Mouse (Mus musculus) kidney, embryonic 16.5 days (tissue): ENCODE data around the gene Slc43a1. TPM values are rescaled to one million over a fixed set of nuclear protein-coding genes. Genes with fewer than 3 reads are reported as not detected.

Source experiments
- polyA plus RNA-seq: library from polyadenylated mRNA; unstranded; fragments of >200 nt; fragmentation: Nextera tagmentation; extraction: Ambion mirVana; gene quantifications from 2 replicates; pipeline ENCODE4 v1.2.1, GENCODE M21; 2015

The Slc43a1 gene
- polyA plus RNA-seq, 1 experiment from 2014 or later, result 15.6 TPM

Other genes with a start within 250 kb of the Slc43a1 start
- gene Ctnnd1, start 188.1 kb upstream of the Slc43a1 start, polyA plus RNA-seq, result 55.7 and 59.3 TPM in 2 replicates
- 0.14 and 0.22 TPM in 2 replicates for gene Btbd18, start 179.8 kb upstream of the Slc43a1 start, polyA plus RNA-seq
- 304 and 332 TPM in 2 replicates for gene Selenoh, start 168.1 kb upstream of the Slc43a1 start, polyA plus RNA-seq
- gene Gm28635, start 160.8 kb upstream of the Slc43a1 start, polyA plus RNA-seq, result not detected in 2 replicates
- gene Med19, start 160.4 kb upstream of the Slc43a1 start, polyA plus RNA-seq, result 39.2 and 42.6 TPM in 2 replicates
- 202 and 216 TPM in 2 replicates for gene Tmx2, start 159.7 kb upstream of the Slc43a1 start, polyA plus RNA-seq
- 30.4 and 30.6 TPM in 2 replicates for gene Zdhhc5, start 123.7 kb upstream of the Slc43a1 start, polyA plus RNA-seq
- 31.1 and 32.1 TPM in 2 replicates for gene Clp1, start 111.5 kb upstream of the Slc43a1 start, polyA plus RNA-seq
- 5.4 and 9.4 TPM in 2 replicates for gene Ypel4, start 104.8 kb upstream of the Slc43a1 start, polyA plus RNA-seq
- 9.8 and 10.9 TPM in 2 replicates for gene Gm19426, start 95.2 kb upstream of the Slc43a1 start, polyA plus RNA-seq
- 115 and 119 TPM in 2 replicates for gene Serping1, start 63.4 kb upstream of the Slc43a1 start, polyA plus RNA-seq
- 44.0 and 46.9 TPM in 2 replicates for gene Ube2l6, start 40.0 kb upstream of the Slc43a1 start, polyA plus RNA-seq
- gene Smtnl1, start 16.2 kb upstream of the Slc43a1 start, polyA plus RNA-seq, result 0.19 and 0.26 TPM in 2 replicates
- gene Timm10, start 11.9 kb upstream of the Slc43a1 start, polyA plus RNA-seq, result 60.1 and 66.6 TPM in 2 replicates
- gene Rtn4rl2, start 47.9 kb downstream of the Slc43a1 start, polyA plus RNA-seq, result 1.0 and 1.5 TPM in 2 replicates
- 57.4 and 58.0 TPM in 2 replicates for gene Slc43a3, start 97.7 kb downstream of the Slc43a1 start, polyA plus RNA-seq
- 0.36 TPM in 1 of 2 replicates, not detected in the other for gene Prg2, start 141.6 kb downstream of the Slc43a1 start, polyA plus RNA-seq
- not detected in 2 replicates for gene Prg3, start 149.4 kb downstream of the Slc43a1 start, polyA plus RNA-seq
- 316 and 329 TPM in 2 replicates for gene Ssrp1, start 198.4 kb downstream of the Slc43a1 start, polyA plus RNA-seq
- 0.56 and 1.3 TPM in 2 replicates for gene P2rx3, start 198.6 kb downstream of the Slc43a1 start, polyA plus RNA-seq
- gene Tnks1bp1, start 209.2 kb downstream of the Slc43a1 start, polyA plus RNA-seq, result 34.2 and 40.6 TPM in 2 replicates